Mouse (Mus musculus): ENCODE results near the gene Gcnt1.

GRCm38 (mm10) chr19:17283317-17283716 lies 89.3 kb downstream of the Gcnt1 start:
- TF ChIP-seq POLR2A (IDR thresholded peaks at IDR 0.05; ENCODE audit: low read depth, low read length) (no peak), CTCF (conservative IDR thresholded peaks at IDR 0.05; ENCODE audit: insufficient read depth, insufficient read length, low read depth, low read length) (no peak)

Measured in kidney, adult 2 months (tissue).